Mouse (Mus musculus) embryonic fibroblast, embryonic 13.5 days (primary cell): ENCODE data around the gene Arid5b.

Source experiments
- CTCF ChIP-seq: IDR thresholded peaks from 2 replicates; pipeline ENCODE4 v1.5.1; 2011; ENCODE audit warnings: mild to moderate bottlenecking, control low read depth, low read length, moderate library complexity, borderline replicate concordance; ENCODE audit not compliant: insufficient read depth
- POLR2A ChIP-seq: IDR thresholded peaks from 2 replicates; pipeline ENCODE4 v1.6.1; 2011; ENCODE audit warnings: low read depth, mild to moderate bottlenecking, control low read depth, low read length, moderate library complexity

DNA sequence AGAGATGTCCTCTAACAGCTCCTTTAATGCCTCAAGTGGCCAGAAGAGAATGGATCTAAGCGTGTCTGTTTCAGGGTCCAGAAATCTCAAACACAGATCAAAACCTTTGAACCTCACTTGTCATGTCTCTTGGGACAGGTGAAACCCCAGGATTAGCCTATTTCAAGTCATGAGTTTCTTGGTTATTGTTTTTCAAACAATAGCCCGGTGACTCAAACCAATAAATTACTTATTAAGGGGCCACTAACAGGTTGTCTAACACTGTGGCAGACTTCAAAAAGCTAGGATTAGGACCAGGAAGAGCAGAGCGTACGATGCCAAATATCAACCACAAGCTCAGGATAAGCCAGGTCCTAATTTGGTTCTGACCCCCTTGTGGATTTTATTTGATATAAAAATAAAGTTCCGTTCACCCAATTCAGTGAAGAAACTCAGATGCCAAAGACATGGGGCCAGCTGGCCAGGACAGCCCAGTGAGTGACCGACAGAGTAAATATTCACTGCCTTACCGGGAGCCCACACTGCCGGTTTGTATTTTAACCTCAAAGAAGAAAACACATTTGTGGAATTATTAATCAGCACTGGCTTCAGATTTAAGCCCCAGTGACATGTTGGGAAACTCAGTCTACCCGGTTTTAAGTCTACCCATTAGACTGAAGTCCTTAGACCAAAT lies 15.1 kb downstream of the Arid5b start:
- TF ChIP-seq CTCF (no peak), POLR2A (no peak)
